Mouse (Mus musculus): ENCODE results near the gene Ubxn11.

DNA sequence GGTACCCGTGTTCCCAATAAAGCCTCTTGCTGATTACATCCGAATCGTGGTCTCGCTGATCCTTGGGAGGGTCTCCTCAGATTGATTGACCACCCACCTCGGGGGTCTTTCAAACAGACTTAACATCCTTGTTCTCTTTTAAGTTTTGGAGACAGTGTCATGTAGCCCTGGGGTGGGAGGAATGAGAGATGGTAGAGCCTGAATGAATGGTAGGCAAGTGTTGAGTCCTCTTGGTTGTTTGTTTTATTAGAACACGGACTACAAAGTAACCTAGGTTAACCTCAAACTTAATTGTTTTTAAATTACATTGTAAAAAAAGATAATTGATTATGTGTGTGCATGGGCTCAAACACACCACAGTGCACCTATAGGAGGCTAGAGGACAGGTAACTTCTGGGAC lies 62.2 kb downstream of the Ubxn11 start:
- TF ChIP-seq POLR2A (IDR thresholded peaks at IDR 0.05; ENCODE audit: borderline replicate concordance, insufficient read depth, low read length) (no peak), CTCF (IDR thresholded peaks at IDR 0.05; ENCODE audit: borderline replicate concordance, insufficient read depth, low read depth, low read length) (no peak)

All from cerebellum, adult 2 months (tissue).